Mouse (Mus musculus): Measurements from ENCODE around the gene Nav2.

Gene Nav2

GRCm38 (mm10) chr7:49205551-49205950, 297.0 kb downstream of the Nav2 start:
- DNase-seq (ENCODE audit: low read depth, low spot score) = no peak

DNA sequence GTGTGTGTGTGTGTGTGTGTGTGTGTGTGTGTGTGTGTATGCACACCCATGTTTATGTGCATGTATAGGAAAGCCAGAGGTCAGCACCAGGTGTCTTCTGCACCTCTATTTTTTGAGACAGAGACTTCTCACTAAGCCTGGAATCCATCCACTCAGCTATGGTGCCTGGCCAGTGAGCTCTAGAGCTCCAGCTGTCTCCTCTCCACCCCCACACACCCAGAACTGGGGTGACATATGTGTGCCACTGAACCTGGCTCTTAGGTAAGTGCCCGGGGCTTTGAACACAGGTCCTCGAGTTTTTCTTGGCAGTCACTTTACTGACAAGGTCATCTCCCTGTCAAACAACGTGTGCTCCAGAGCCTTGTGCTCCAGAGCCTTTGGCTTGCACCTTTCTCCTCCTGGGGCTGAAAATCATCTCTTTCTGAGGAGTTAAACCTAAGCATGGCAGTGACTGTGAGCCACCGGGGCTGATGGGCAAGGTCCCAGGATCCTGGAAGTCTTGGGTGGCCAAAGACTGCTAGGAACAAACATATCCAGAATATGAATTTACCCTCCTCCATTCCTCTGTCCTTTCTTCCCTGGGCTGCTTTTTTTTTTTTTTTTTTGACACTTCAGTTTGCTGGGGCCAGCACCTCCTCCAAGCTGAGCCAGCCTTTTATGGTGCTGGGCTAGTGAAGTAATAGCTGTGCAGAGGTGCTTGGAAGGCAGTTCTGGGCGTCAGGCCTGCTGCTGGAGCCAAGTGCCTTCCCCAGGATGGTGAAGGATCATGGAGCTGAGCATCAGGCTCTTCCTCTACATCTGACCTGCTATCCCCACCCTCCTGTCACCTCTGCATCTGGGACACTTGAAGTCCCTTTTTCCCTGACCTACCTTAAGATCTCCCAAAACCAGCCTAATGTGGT, 298.5 kb downstream of the Nav2 start:
- DNase-seq (ENCODE audit: low read depth, low spot score) = no peak

DNA sequence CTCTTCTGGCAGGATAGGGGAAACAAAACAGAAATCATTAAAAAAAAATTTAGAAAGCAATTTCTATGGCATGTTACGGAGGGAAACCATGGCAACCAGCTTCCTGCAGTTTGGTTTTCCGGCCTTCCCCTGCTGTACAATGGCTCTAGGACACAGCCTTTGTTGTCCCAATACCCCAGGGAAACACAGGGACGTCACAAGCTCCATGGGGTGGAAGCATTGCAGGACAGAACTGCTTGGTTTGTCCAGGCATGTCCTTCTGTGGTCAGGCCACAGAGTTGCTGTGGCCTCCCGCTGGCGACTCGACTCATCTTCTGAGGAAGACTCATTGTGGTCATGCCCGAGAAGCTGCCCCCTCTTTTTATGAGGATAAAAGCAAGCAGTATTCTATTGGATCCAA, 301.0 kb downstream of the Nav2 start:
- no peak for DNase-seq (ENCODE audit: low read depth, low spot score)

GRCm38 (mm10) chr7:49210721-49211120, 302.2 kb downstream of the Nav2 start:
- DNase-seq (ENCODE audit: low read depth, low spot score) = no peak

DNA sequence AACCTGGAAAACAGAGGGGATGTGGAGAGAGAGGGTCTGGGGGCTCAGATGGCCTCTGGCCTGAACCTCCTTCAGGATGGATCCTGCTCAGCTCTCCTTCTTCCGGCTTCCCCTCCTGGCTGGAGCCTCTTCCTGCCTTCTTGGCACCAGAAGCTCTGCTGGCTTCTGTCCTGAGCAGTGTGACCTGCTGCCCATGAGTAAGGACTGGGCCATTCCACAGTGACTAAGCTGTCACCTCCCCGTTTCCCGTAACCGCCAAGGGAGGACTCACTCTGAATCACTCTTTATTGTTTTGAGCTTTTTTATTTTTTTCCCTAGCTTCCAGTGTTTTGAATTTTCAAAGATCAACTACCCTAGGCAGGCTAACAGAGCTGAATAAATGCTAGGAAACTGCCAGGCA, 304.5 kb downstream of the Nav2 start:
- no peak for DNase-seq (ENCODE audit: low read depth, low spot score)

DNA sequence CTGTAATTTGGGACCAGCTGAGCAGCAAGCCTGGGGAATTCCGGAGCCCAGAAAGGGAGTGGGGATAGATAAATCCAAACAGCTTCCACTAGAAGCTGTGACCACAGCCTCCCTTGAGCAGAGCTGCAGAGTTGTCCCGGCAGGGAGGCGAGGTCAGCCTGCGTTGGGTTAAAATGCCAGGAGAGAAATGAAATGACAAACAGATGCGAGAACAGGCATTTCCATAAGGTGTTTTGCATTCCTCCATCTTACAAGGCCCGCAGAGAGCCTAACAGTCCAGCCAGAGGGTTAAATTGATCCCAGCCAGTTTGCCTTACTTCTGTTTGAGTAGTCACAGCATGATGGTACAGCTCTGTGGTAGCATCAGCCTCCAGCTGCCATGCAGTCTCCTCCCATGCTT, 309.3 kb downstream of the Nav2 start:
- no peak for DNase-seq (ENCODE audit: low read depth, low spot score)

- no peak for DNase-seq (ENCODE audit: low read depth, low spot score)
Observed at GRCm38 (mm10) chr7:49225741-49226140, 317.2 kb downstream of the Nav2 start.

- DNase-seq (ENCODE audit: low read depth, low spot score) = no peak
Observed at GRCm38 (mm10) chr7:49232969-49233368, 324.5 kb downstream of the Nav2 start.

DNA sequence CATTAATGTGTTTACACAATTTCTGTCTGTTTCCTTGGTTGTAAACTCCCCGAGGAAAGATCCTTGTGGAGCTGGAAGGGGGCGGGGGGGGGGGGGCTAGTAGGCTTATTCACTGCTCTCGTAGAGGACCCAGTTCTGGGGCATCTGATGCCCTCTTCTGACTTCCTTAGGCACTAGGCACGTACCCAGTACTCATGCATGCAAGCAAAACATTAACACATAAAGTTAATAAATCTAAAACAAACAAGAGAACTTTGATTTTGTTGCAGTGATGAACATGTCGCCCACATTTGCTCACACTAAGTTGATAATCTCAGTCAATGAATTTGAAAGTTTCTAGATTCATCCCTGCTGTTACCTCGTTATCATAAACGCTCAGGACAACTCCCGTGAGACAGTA, 325.8 kb downstream of the Nav2 start:
- DNase-seq (ENCODE audit: low read depth, low spot score) = no peak

GRCm38 (mm10) chr7:49235271-49235681, 326.8 kb downstream of the Nav2 start:
- no peak for DNase-seq (ENCODE audit: low read depth, low spot score)

GRCm38 (mm10) chr7:49235821-49236220, 327.3 kb downstream of the Nav2 start:
- DNase-seq (ENCODE audit: low read depth, low spot score) = no peak

DNA sequence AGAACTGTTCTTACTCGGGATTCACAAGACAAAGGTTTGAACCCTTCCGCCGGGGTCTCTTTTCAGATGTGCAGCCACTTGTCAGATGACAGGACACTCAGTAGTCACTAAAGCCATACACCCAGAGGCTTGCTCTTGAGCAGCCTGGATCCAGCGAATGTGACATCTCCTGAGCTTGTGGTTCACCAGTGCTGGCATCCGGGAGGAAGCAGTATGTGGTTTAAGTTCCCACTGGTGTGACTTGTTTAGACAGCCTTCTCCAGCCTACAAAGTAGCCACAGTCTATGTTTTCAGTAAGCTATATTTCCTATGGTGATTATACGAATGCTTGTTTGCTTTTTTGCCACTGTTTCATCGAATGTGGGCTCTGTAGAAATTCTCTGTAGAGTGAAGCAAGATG, 331.9 kb downstream of the Nav2 start:
- no peak for DNase-seq (ENCODE audit: low read depth, low spot score)

GRCm38 (mm10) chr7:49241229-49241751, 332.8 kb downstream of the Nav2 start:
- no peak for DNase-seq (ENCODE audit: low read depth, low spot score)

GRCm38 (mm10) chr7:49242261-49242660, 333.7 kb downstream of the Nav2 start:
- DNase-seq (ENCODE audit: low read depth, low spot score) = no peak

- DNase-seq (ENCODE audit: low read depth, low spot score) = no peak
Observed at GRCm38 (mm10) chr7:49243079-49243478, 334.6 kb downstream of the Nav2 start.

DNA sequence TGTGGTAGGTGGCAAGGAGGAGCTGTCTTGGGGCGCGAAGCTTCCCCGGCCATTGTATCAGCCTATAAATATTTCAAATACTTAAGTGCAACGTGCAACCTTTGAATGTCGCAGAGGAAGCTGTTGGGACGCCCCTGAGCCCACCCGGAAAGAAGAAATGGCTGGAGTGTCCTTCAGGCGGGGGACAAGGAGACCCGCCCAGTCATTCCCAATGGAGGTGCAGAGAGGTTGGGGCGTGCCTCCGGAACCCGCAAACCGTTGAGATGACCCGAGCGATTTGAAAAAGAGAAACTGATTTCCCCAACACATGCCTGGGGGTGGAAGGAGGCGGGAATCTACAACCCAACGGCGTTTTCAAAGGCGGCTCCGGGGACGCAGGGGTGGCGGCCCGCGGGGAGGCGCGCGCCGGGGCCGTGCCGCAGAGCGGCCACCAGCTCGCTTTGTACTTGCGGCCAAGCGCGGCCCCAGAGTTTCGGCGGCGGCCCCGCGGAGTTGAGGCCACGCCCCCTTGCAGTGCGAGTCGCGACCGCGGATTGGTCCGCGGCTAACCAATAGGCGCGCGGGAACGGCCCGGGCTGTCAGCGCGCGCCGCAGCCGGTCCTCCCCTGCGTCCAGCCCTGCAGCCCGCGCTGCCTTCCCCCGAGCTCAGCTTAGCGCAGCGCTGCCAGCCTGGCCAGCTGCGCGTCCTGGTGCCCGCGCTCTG, 337.2 kb downstream of the Nav2 start:
- peak; percentile 90 for DNase-seq (ENCODE audit: low read depth, low spot score)

GRCm38 (mm10) chr7:49246240-49246578, 337.7 kb downstream of the Nav2 start:
- DNase-seq (ENCODE audit: low read depth, low spot score) = no peak

DNA sequence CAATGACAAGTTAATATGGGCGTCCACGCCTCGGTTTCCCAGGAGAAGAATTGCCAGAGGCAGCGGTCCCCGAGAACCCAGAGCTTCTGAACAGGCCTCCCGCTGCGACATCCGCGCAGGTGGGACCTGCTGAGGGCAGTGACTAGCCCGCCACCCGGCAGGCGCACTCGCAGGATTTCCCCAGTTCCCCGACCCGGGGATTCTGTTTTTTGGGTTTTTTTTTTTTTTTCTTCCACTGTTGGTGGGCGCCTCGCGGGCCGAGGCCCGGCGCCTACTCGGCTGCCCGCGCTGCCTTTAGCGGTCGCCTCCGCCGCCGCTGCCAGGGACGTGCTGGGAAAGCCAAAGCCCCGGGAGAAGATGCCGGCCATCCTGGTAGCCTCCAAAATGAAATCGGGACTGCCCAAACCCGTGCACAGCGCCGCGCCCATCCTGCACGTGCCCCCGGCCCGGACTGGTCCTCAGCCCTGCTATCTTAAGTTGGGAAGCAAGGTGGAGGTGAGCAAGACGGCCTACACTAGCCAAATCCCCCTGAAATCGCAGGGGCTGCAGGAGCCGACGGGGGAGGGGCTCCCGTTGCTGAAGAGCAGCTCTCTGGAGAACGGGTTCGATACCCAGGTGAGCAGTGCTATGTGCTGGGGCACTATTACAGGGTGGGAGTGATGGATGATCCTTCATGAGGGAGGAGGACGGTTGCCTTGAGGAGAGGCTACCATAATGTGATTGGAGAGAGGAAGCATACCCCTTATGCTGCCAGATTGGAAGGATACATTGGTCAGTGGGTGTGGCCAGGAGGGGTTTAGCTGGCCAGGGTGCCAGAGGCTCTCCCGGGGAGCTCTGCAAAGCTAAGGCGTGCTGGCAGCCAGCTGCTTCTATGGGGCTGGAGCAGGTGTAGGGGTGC, 338.3 kb downstream of the Nav2 start:
- DNase-seq (ENCODE audit: low read depth, low spot score) = no peak

- DNase-seq (ENCODE audit: low read depth, low spot score) = no peak
Observed at GRCm38 (mm10) chr7:49247744-49248331, 339.3 kb downstream of the Nav2 start.

- no peak for DNase-seq (ENCODE audit: low read depth, low spot score)
Observed at GRCm38 (mm10) chr7:49248333-49249086, 340.0 kb downstream of the Nav2 start.

- no peak for DNase-seq (ENCODE audit: low read depth, low spot score)
Observed at GRCm38 (mm10) chr7:49249462-49249861, 340.9 kb downstream of the Nav2 start.
